Mouse (Mus musculus) cortical plate, adult 2 months (tissue): Measurements from ENCODE around the gene Scd3. TPM values are rescaled to one million over a fixed set of nuclear protein-coding genes. Genes with fewer than 3 reads are reported as not detected.
A peak's percentile ranks its signal among the peaks of the same experiment; 100 is the strongest.

Experiments
- H3K27ac ChIP-seq: fragments of 200-500 bp; 2 replicates; pipeline ENCODE4 v1.5.1; 2012; ENCODE audit warnings: low read length, control low read depth, inconsistent platforms; ENCODE audit not compliant: insufficient read depth
- H3K4me1 ChIP-seq: fragments of 200-500 bp; 2 replicates; pipeline ENCODE4 v1.6.1; 2011; ENCODE audit warnings: low read length; ENCODE audit not compliant: control insufficient read depth, insufficient read depth
- H3K4me3 ChIP-seq: fragments of 200-500 bp; 2 replicates; pipeline ENCODE4 v1.5.1; 2011; ENCODE audit warnings: mild to moderate bottlenecking, low read length, control low read depth; ENCODE audit not compliant: insufficient read depth
- CTCF ChIP-seq: fragments of 200-500 bp; IDR thresholded peaks from 2 replicates; pipeline ENCODE4 v1.5.1; 2011; ENCODE audit warnings: mild to moderate bottlenecking, control low read depth, low read length; ENCODE audit not compliant: insufficient read depth; ENCODE audit errors: extremely low read depth
- POLR2A ChIP-seq: fragments of 200-500 bp; IDR thresholded peaks from 2 replicates; pipeline ENCODE4 v1.6.1; 2011; ENCODE audit warnings: mild to moderate bottlenecking, low read length, control low read depth; ENCODE audit not compliant: insufficient read depth; ENCODE audit errors: extremely low read depth
- polyA plus RNA-seq: library from polyadenylated mRNA; depleted of rRNA; stranded (reverse); fragments of >200 nt; gene quantifications from 2 replicates; pipeline ENCODE4 v1.2.3, GENCODE M21; 2012

The Scd3 gene
- polyA plus RNA-seq, 1 experiment, result 4.9 TPM

GRCm38 (mm10) chr19:44192342-44192741, 10.7 kb upstream of the Scd3 start, which contains the start of gene Pkd2l1:
Gene Pkd2l1 (minus strand): TSS chr19:44192442.
- no peak for TF ChIP-seq POLR2A
- no peak within 1 kb of the TSS for H3K4me3 ChIP-seq
- no peak within 1 kb of the TSS for H3K27ac ChIP-seq
- no peaks in the 10 kb centered on the region for H3K4me1 ChIP-seq

GRCm38 (mm10) chr19:44193906-44194305, 9.2 kb upstream of the Scd3 start:
- TF ChIP-seq POLR2A, result no peak
- TF ChIP-seq CTCF, result no peak
- no peaks in the 10 kb centered on the region for H3K4me1 ChIP-seq
- no peak overlapping the region for H3K4me3 ChIP-seq
- no peak overlapping the region for H3K27ac ChIP-seq

GRCm38 (mm10) chr19:44195138-44195537, 7.9 kb upstream of the Scd3 start:
- Histone ChIP-seq H3K4me3 (no peak overlapping the region), H3K4me1 (no peaks in the 10 kb centered on the region), H3K27ac (no peak overlapping the region)
- TF ChIP-seq CTCF (peak; percentile 83), POLR2A (no peak)

DNA sequence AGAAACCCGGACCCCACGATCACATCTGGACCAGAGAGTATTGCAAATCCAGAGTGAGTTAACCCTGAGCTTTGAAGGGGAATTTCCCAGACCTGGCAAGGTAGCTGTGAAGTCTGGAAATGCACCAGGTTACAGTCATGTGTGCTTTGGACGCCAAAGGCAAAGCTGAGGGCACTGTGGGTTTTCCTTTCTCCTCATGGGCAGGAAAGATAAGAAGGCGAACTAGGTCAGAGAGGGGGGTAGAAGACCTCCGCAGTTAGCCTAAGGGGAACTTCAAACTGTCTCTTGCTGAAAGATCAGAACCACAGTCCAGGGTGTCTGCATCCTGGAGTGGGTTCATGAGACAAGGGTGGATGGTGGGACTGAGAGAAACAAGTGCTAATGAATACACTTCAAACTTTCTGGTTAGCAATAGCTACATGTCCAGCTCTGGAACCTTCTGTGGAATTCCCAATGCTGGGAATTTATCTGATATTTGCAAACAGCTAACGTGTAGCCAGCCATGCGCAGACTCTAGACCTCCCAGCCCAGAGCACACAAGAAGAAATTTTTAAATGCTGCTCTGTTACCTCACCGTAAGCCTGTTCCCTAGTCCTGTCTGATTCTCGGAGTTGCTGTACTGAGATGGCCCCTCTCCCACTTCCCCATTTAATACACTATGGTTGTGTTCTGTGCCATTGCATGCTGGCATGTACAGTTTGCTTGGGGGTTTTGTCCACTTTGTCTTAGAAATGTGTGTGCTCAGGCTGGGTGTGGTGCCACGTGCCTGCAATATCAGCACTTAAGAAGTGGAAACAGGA, 5.8 kb upstream of the Scd3 start:
- TF ChIP-seq CTCF (no peak), POLR2A (no peak)
- Histone ChIP-seq H3K4me3 (no peak overlapping the region), H3K27ac (no peak overlapping the region), H3K4me1 (no peaks in the 10 kb centered on the region)

GRCm38 (mm10) chr19:44198494-44198893, 4.6 kb upstream of the Scd3 start:
- TF ChIP-seq CTCF (no peak), POLR2A (no peak)
- Histone ChIP-seq H3K4me3 (no peak overlapping the region), H3K27ac (no peak overlapping the region), H3K4me1 (no peaks in the 10 kb centered on the region)

- Histone ChIP-seq H3K4me3 (no peak overlapping the region), H3K27ac (no peak overlapping the region), H3K4me1 (no peaks in the 10 kb centered on the region)
- TF ChIP-seq POLR2A (no peak), CTCF (peak; percentile 42)
Measured at GRCm38 (mm10) chr19:44198964-44199363, 4.1 kb upstream of the Scd3 start.

DNA sequence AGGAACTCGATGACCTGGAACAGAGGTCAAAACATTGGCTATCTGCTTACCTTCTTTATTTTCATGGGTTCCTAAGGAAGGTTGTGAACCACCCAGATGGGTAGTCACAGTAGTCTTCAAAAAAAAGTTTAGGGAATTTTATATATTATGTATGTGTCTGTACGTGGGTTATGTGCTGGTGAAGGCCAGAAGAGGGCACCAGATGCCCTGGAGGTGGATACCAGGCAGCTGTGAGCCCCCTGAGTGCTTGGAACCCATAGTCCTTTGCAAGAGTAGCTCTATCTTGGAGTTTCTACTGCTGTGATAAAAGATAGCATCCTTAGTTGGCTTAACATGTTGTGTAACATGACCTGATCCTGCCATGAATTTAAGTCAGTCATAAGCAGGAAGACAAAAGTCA, 4.0 kb downstream of the Scd3 start:
- Histone ChIP-seq H3K27ac (no peak overlapping the region), H3K4me3 (no peak overlapping the region), H3K4me1 (no peaks in the 10 kb centered on the region)
- TF ChIP-seq CTCF (no peak), POLR2A (no peak)

GRCm38 (mm10) chr19:44215255-44215654, 12.2 kb downstream of the Scd3 start:
- no peak overlapping the region for H3K27ac ChIP-seq
- H3K4me3 ChIP-seq, result no peak overlapping the region
- H3K4me1 ChIP-seq, result no peaks in the 10 kb centered on the region
- TF ChIP-seq CTCF (no peak), POLR2A (no peak)

- Histone ChIP-seq H3K27ac (no peak overlapping the region), H3K4me3 (no peak overlapping the region), H3K4me1 (no peaks in the 10 kb centered on the region)
- no peak for TF ChIP-seq CTCF
- no peak for TF ChIP-seq POLR2A
Measured at GRCm38 (mm10) chr19:44217958-44218525, 15.0 kb downstream of the Scd3 start.

GRCm38 (mm10) chr19:44225728-44226127, 22.7 kb downstream of the Scd3 start:
- no peak overlapping the region for H3K27ac ChIP-seq
- H3K4me3 ChIP-seq, result no peak overlapping the region
- TF ChIP-seq CTCF, result no peak
- no peak for TF ChIP-seq POLR2A
- peaks cover 1% of the 10 kb centered on the region; the same call in 1 of the 2 replicates for H3K4me1 ChIP-seq

GRCm38 (mm10) chr19:44229776-44230175, 26.7 kb downstream of the Scd3 start:
- no peak overlapping the region for H3K27ac ChIP-seq
- H3K4me3 ChIP-seq, result no peak overlapping the region
- peaks cover 1% of the 10 kb centered on the region; the same call in 1 of the 2 replicates for H3K4me1 ChIP-seq
- TF ChIP-seq CTCF (no peak), POLR2A (no peak)
